In the genomic region with DNA sequence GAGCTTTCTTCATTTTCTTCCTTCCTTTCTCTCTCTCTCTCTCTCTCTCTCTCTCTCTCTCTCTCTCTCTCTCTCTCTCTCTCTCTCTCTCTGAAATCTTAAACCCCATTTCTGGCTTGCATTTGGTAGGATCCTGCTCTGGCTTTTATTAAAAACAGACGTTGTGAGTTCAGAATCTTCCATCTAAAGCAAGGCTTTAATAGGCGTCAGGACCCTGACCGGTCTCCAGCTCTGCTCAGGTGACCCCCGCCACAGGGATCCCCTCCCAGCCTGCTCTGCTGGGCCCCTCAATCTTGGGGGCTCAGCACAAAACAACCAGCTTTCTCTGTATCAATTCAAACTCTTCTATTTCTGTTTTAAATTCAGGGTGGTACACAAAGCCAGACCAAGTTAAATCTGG, we compare ENCODE assay signal across 13 mouse cellular contexts. TPM values are rescaled to one million over a fixed set of nuclear protein-coding genes. Genes with fewer than 3 reads are reported as not detected.
DNase-seq lines count a peak whose midpoint lies in the region; ATAC-seq and TF ChIP-seq lines count a peak whose summit lies in the region.
"Had no signal": no experiment of that assay in that cellular context is flagged by ENCODE, and none has a peak within 500 bp of the region (broad histone marks: within the 10 kb centered on the region; RNA-seq: fewer than 3 reads in every experiment).

No protein-coding gene starts in this region.

- no peak for TF ChIP-seq POLR2A in heart, adult 2 months (IDR thresholded peaks at IDR 0.05; ENCODE audit: insufficient read depth, low read depth, low read length)
- TF ChIP-seq POLR2A in limb, embryonic 14.5 days (IDR thresholded peaks at IDR 0.05; ENCODE audit: borderline replicate concordance, extremely low read depth, insufficient read depth, insufficient read length), result no peak

- no peak overlapping the region for H3K4me2 ChIP-seq in kidney, postnatal 0 days (ENCODE audit: low read length)
- peak overlapping the region; percentile 48 for H3K4me2 ChIP-seq in embryonic facial prominence, embryonic 13.5 days
- peak overlapping the region; percentile 40 for H3K4me2 ChIP-seq in limb, embryonic 14.5 days (replicated peaks; ENCODE audit: low read depth, low read length, severe bottlenecking)

- H3K9me3 ChIP-seq in heart, embryonic 10.5 days, result no peaks in the 10 kb centered on the region
- no peaks in the 10 kb centered on the region for H3K9me3 ChIP-seq in kidney, postnatal 0 days (replicated peaks; ENCODE audit: low read length)
- H3K9me3 ChIP-seq in embryonic facial prominence, embryonic 13.5 days, result no peaks in the 10 kb centered on the region
- H3K9me3 ChIP-seq in limb, embryonic 14.5 days (ENCODE audit: control insufficient read depth, low read length), result no peaks in the 10 kb centered on the region

- H3K79me2 ChIP-seq in heart, adult 2 months (replicated peaks; ENCODE audit: control insufficient read depth, insufficient read depth, low read length), result no peaks in the 10 kb centered on the region

- no peaks in the 10 kb centered on the region for H3K36me3 ChIP-seq in heart, embryonic 10.5 days
- H3K36me3 ChIP-seq in heart, adult 2 months (ENCODE audit: control insufficient read depth, insufficient read depth, low read length), result no peaks in the 10 kb centered on the region
- no peaks in the 10 kb centered on the region for H3K36me3 ChIP-seq in kidney, postnatal 0 days (ENCODE audit: insufficient read depth, low read length)
- H3K36me3 ChIP-seq in embryonic facial prominence, embryonic 13.5 days, result 0 out of 2 replicates have a peak, but pooled peaks cover 3% of the 10 kb centered on the region
- H3K36me3 ChIP-seq in limb, embryonic 14.5 days (ENCODE audit: control insufficient read depth, insufficient read depth, low read length), result 0 out of 2 replicates have a peak, but pooled peaks cover 7% of the 10 kb centered on the region

- TF ChIP-seq CTCF in heart, adult 2 months (IDR thresholded peaks at IDR 0.05), result no peak
- no peak for TF ChIP-seq CTCF in kidney, postnatal 0 days (IDR thresholded peaks at IDR 0.05; ENCODE audit: low read depth)

- 65% methylated on average over 4 of the region's 4 CpGs for WGBS in heart, embryonic 10.5 days
- WGBS in heart, adult 2 months, result 78% methylated on average over 4 of the region's 4 CpGs
- WGBS in kidney, postnatal 0 days, result 53% methylated on average over 4 of the region's 4 CpGs
- WGBS in embryonic facial prominence, embryonic 13.5 days, result 15% methylated on average over 4 of the region's 4 CpGs
- 16% methylated on average over 4 of the region's 4 CpGs for WGBS in limb, embryonic 14.5 days

- peak overlapping the region; percentile 83 for H3K27ac ChIP-seq in heart, embryonic 10.5 days
- H3K27ac ChIP-seq in heart, adult 2 months, result no peak overlapping the region; the same call in 1 of the 2 replicates
- H3K27ac ChIP-seq in kidney, postnatal 0 days, result peak overlapping the region; percentile 2; the same call in 1 of the 2 replicates
- H3K27ac ChIP-seq in embryonic facial prominence, embryonic 13.5 days, result peak overlapping the region; percentile 100
- H3K27ac ChIP-seq in limb, embryonic 14.5 days (replicated peaks; ENCODE audit: low read depth, low read length), result peak overlapping the region; percentile 98
- H3K27ac ChIP-seq: macrophage had no signal

- no peak for ATAC-seq in kidney, postnatal 0 days (replicated peaks; ENCODE audit: low FRiP score, low read depth)
- ATAC-seq in embryonic facial prominence, embryonic 13.5 days (ENCODE audit: insufficient number of reproducible peaks, insufficient read depth, low FRiP score, low TSS enrichment, low read depth), result peak; percentile 77; the same call in 1 of the 2 replicates
- peak; percentile 51 for ATAC-seq in limb, embryonic 14.5 days (ENCODE audit: low FRiP score, low read depth)

- peaks cover 51% of the 10 kb centered on the region for H3K4me1 ChIP-seq in heart, embryonic 10.5 days
- H3K4me1 ChIP-seq in heart, adult 2 months (ENCODE audit: control insufficient read depth, insufficient read depth, low read length), result peaks cover 8% of the 10 kb centered on the region
- peaks cover 15% of the 10 kb centered on the region for H3K4me1 ChIP-seq in kidney, postnatal 0 days (replicated peaks; ENCODE audit: insufficient read depth, low read length)
- H3K4me1 ChIP-seq in embryonic facial prominence, embryonic 13.5 days, result peaks cover 82% of the 10 kb centered on the region
- H3K4me1 ChIP-seq in limb, embryonic 14.5 days (ENCODE audit: control insufficient read depth, insufficient read depth, low read length), result peaks cover 71% of the 10 kb centered on the region

- no peak overlapping the region for H3K4me3 ChIP-seq in heart, embryonic 10.5 days
- H3K4me3 ChIP-seq in heart, adult 2 months, result no peak overlapping the region
- H3K4me3 ChIP-seq in kidney, postnatal 0 days (replicated peaks; ENCODE audit: low read depth, low read length), result no peak overlapping the region
- H3K4me3 ChIP-seq in embryonic facial prominence, embryonic 13.5 days, result peak overlapping the region; percentile 13; the same call in 1 of the 2 replicates
- no peak overlapping the region for H3K4me3 ChIP-seq in limb, embryonic 14.5 days (replicated peaks; ENCODE audit: low read length)

- H3K27me3 ChIP-seq in heart, embryonic 10.5 days (ENCODE audit: insufficient read depth, poor library complexity, severe bottlenecking), result no peaks in the 10 kb centered on the region
- no peaks in the 10 kb centered on the region for H3K27me3 ChIP-seq in heart, adult 2 months (ENCODE audit: control insufficient read depth, insufficient read depth, low read length)
- no peaks in the 10 kb centered on the region for H3K27me3 ChIP-seq in kidney, postnatal 0 days (ENCODE audit: insufficient read depth, low read length)
- no peaks in the 10 kb centered on the region for H3K27me3 ChIP-seq in embryonic facial prominence, embryonic 13.5 days
- H3K27me3 ChIP-seq in limb, embryonic 14.5 days (ENCODE audit: control insufficient read depth, insufficient read depth, low read length), result no peaks in the 10 kb centered on the region

- intact Hi-C loops in heart, adult 2 months (cut with DNase I), result loop anchor here (10.0 kb wide), 1 partner anchor 267 kb away; no protein-coding TSS in a partner anchor

- no peak for DNase-seq in heart, embryonic 10.5 days (ENCODE audit: low spot score)
- no peak for DNase-seq in heart, adult 2 months
- DNase-seq in kidney, postnatal 0 days (ENCODE audit: low spot score), result no peak
- DNase-seq in kidney, adult 11 months, result no peak
- peak; percentile 83 for DNase-seq in limb, embryonic 14.5 days (ENCODE audit: low spot score)
- no peak for DNase-seq in gastrocnemius, postnatal 10 days
- no peak for DNase-seq in cerebellum, postnatal 10 days
- DNase-seq: cerebellum, postnatal 14 days; left cerebral cortex, postnatal 4 days had no signal

- H3K9ac ChIP-seq in heart, adult 2 months (ENCODE audit: low read depth, low read length), result no peak overlapping the region
- no peak overlapping the region for H3K9ac ChIP-seq in kidney, postnatal 0 days (ENCODE audit: low read depth, low read length)
- H3K9ac ChIP-seq in embryonic facial prominence, embryonic 13.5 days, result peak overlapping the region; percentile 65
- H3K9ac ChIP-seq in limb, embryonic 14.5 days (ENCODE audit: low read depth, low read length, severe bottlenecking), result peak overlapping the region; percentile 52

- TF ChIP-seq EP300 in heart, adult 2 months (IDR thresholded peaks at IDR 0.05; ENCODE audit: insufficient read depth, low read depth, low read length), result no peak

RNA-seq across cellular contexts. Expression of a gene that starts 28.8 kb away (rescaled TPM):
- polyA plus RNA-seq in heart, embryonic 10.5 days (2016; fragmentation: Nextera tagmentation; extraction: Ambion mirVana), result not detected in 2 replicates
- not detected for total RNA-seq in heart, adult 2 months (2021)
- not detected in 2 replicates for polyA plus RNA-seq in heart, adult 2 months (2012; rRNA removed)
- polyA plus RNA-seq in kidney, postnatal 0 days (2015; fragmentation: Nextera tagmentation; extraction: Ambion mirVana), result not detected in 2 replicates
- polyA plus RNA-seq in embryonic facial prominence, embryonic 13.5 days (2015; fragmentation: Nextera tagmentation; extraction: Ambion mirVana), result not detected in 2 replicates
- not detected in 2 replicates for polyA plus RNA-seq in limb, embryonic 14.5 days (2012; rRNA removed)
- not detected in 2 replicates for polyA plus RNA-seq in limb, embryonic 14.5 days (2014; fragmentation: Nextera tagmentation; extraction: Ambion mirVana)
- total RNA-seq in gastrocnemius, postnatal 10 days (2021), result not detected
- total RNA-seq: layer of hippocampus, adult 18-20 months; left cerebral cortex, postnatal 4 days had no signal
- polyA plus RNA-seq: gonadal fat pad, adult 2 months; macrophage had no signal

RNA-seq across cellular contexts. Expression of a gene that starts 39.2 kb away (rescaled TPM):
- polyA plus RNA-seq in heart, embryonic 10.5 days (2016; fragmentation: Nextera tagmentation; extraction: Ambion mirVana), result 24.0 and 29.9 TPM in 2 replicates
- 10 to 100 TPM; 11.3 to 11.5 TPM for total RNA-seq in heart, adult 2 months (2021)
- polyA plus RNA-seq in heart, adult 2 months (2012; rRNA removed), result 11.6 and 19.7 TPM in 2 replicates
- polyA plus RNA-seq in kidney, postnatal 0 days (2015; fragmentation: Nextera tagmentation; extraction: Ambion mirVana), result 41.4 and 43.7 TPM in 2 replicates
- 50.4 and 51.4 TPM in 2 replicates for polyA plus RNA-seq in embryonic facial prominence, embryonic 13.5 days (2015; fragmentation: Nextera tagmentation; extraction: Ambion mirVana)
- polyA plus RNA-seq in limb, embryonic 14.5 days (2012; rRNA removed), result 36.9 and 45.4 TPM in 2 replicates
- 51.3 and 52.8 TPM in 2 replicates for polyA plus RNA-seq in limb, embryonic 14.5 days (2014; fragmentation: Nextera tagmentation; extraction: Ambion mirVana)
- 10 to 100 TPM; 15.9 to 19.5 TPM for total RNA-seq in gastrocnemius, postnatal 10 days (2021)

Comparison
In these comparisons a context has a peak if more than half of its experiments do, and no peak if none do; other contexts are left out.
1. H3K9ac ChIP-seq: peak in embryonic facial prominence, embryonic 13.5 days (single experiment) and limb, embryonic 14.5 days (single experiment); none in heart, adult 2 months (single experiment) and kidney, postnatal 0 days (single experiment).